Mouse (Mus musculus): ENCODE data around the gene Rfx7.

- TF ChIP-seq POLR2A (IDR thresholded peaks at IDR 0.05; ENCODE audit: borderline replicate concordance, control insufficient read depth, low read depth, low read length) (no peak), CTCF (IDR thresholded peaks at IDR 0.05; ENCODE audit: control insufficient read depth, insufficient read depth, low read length) (no peak)
These were observed 37.9 kb upstream of the Rfx7 start for GRCm38 (mm10) chr9:72493984-72494685.
